Mouse (Mus musculus) R1 (cell line): ENCODE data around the gene Def8.
A peak's percentile ranks its signal among the peaks of the same experiment; 100 is the strongest.

Experiments
- DNase-seq: peaks from one replicate; pipeline ENCODE4 v3.0.0-alpha.2; 2018; ENCODE audit warnings: low read depth, low spot score

The Def8 gene

DNA sequence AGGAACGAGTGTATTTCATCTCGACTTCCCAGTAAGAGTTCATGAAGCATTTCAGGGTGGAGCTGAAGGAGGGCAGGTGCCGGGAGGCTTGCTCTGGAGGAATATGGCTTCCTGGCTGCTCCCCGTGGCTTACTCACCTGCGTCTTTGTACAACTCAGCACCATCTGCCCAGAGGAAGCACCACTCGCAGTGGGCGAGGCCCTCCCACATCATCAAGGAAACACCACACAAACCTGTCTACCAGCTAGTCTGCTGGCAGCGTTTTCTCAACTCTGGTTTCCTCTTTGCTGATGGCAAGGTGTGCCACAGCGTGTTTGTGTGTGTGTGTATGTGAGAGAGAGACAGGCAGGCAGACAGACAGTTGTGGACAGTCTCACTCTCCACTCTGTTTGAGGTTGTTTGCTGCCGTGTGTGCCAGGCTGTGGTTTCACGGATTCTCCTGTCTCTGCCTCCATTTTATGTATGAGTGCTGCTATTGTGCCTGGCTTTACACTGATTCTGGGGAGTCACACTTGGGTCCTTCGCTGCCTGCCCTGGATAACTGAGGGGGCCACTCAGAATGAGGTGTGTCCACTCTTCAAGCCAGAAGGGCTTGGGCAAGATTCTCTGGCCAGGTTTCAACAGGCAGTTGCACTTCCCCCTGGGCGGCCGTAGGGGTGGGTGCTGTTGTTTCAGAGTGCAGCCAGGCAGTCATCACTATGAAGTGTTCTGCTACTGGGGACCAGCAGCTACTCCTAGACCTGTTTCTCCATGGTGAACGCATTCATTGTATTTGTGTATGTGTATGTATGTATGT lies 68.2 kb downstream of the Def8 start:
- no peak for DNase-seq

- DNase-seq: no peak
These were observed 69.6 kb downstream of the Def8 start for GRCm38 (mm10) chr8:123492898-123493297.

- DNase-seq: peak; percentile 66
These were observed 74.4 kb downstream of the Def8 start for GRCm38 (mm10) chr8:123497699-123498098.

GRCm38 (mm10) chr8:123498963-123499362 lies 75.6 kb downstream of the Def8 start:
- no peak for DNase-seq

DNA sequence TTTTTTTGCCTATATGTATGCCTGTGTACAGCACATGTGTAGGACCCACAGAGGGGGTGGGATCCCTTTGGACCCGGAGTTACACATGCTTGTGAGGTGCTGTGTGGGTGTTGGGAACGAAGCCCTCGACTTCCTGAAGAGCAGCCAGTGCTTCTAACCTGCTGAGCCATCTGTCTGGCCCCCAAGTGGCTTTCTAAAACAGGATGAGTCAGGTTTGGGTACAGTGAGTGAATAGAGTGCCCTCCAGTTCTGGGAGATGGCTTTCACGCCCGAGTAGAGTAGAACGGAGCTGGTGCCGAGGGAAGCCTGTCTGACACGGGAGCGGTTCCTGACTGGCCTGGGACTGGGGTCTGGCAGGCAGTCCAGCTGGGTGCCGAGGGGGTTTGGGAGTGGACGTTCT lies 76.2 kb downstream of the Def8 start:
- DNase-seq: no peak

DNA sequence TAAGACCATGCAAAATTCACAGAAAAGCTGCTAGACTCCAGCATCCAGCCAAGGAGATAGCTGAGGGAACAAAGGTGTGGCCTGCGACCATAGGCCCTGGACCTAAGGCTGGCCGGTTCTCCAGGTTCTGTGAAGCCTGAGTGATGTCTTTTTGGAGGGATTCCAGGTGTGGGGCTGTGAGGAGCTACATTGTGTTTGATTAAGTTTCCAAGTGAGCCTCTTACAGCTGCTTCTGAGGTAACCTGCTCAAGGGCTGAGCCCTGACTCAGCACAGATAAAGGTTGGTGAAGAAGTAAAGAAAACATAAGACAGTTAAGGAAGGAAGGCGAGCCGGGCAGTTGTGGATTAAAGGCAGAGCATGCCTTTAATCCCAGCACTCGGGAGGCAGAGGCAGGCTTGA lies 78.9 kb downstream of the Def8 start:
- DNase-seq: no peak

- DNase-seq: peak; percentile 60
These were observed 80.6 kb downstream of the Def8 start for GRCm38 (mm10) chr8:123503801-123504467.

- DNase-seq: peak; percentile 61
These were observed 81.4 kb downstream of the Def8 start for GRCm38 (mm10) chr8:123504591-123505195.

DNA sequence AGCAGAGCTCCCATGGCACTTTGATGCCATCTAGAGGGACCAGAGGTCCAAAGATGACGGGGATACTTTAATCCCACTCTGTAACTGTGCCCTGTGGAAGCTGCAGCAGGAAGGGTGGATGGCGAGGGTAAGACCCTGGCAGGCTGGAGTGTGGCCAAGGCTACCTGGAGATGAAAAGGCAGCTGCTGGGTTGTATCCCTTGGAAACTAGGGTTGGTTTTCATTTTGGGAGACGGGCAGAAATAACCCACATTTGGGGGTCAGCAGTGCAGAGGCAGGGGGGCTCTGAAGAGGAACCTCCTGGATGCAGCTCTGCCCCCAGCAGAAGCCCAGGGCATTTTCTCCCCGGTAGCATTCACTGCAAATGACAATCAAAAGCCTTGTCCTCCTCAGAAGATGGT lies 81.9 kb downstream of the Def8 start:
- DNase-seq: no peak

- no peak for DNase-seq
These were observed 82.4 kb downstream of the Def8 start for GRCm38 (mm10) chr8:123505695-123506094.

GRCm38 (mm10) chr8:123507153-123507552 lies 83.8 kb downstream of the Def8 start:
- DNase-seq: no peak

- no peak for DNase-seq
These were observed 87.5 kb downstream of the Def8 start for GRCm38 (mm10) chr8:123510819-123511218.
